Mouse (Mus musculus): ENCODE results near the gene Jpt1. TPM values are rescaled to one million over a fixed set of nuclear protein-coding genes. Genes with fewer than 3 reads are reported as not detected.
"Not testable (repeated sequence)": the region's sequence is repeated elsewhere in the genome, so short reads cannot be mapped to it uniquely, and the experiment has no call there.

Jpt1 gene
- 91.7 and 92.8 TPM in 2 replicates for total RNA-seq (2021)
- long read RNA-seq, partial matches to known transcripts = 2 of 6 reads
- long read RNA-seq, other reads (novel, unspliced or antisense) = 4 of 6 reads

- peak; percentile 91 for DNase-seq
These were observed at the start of gene Jpt1 for GRCm38 (mm10) chr11:115514238-115514663. Jpt1 (minus strand) TSS chr11:115514387.

- no peak for DNase-seq
These were observed 49.2 kb upstream of the Jpt1 start for GRCm38 (mm10) chr11:115563406-115563805.

GRCm38 (mm10) chr11:115555717-115556116 lies 41.5 kb upstream of the Jpt1 start:
- no peak for DNase-seq

GRCm38 (mm10) chr11:115552783-115553182 lies 38.6 kb upstream of the Jpt1 start:
- DNase-seq = no peak

GRCm38 (mm10) chr11:115543571-115543970 lies 29.4 kb upstream of the Jpt1 start:
- no peak for DNase-seq

GRCm38 (mm10) chr11:115538045-115538444 lies 23.9 kb upstream of the Jpt1 start:
- DNase-seq = no peak

GRCm38 (mm10) chr11:115536856-115537568 lies 22.8 kb upstream of the Jpt1 start:
- DNase-seq = no peak

GRCm38 (mm10) chr11:115536038-115536681 lies 22.0 kb upstream of the Jpt1 start, which contains the start of gene Sumo2:
Sumo2 (minus strand) TSS chr11:115536276.
- DNase-seq = peak; percentile 98

GRCm38 (mm10) chr11:115535401-115536037 lies 21.3 kb upstream of the Jpt1 start:
- DNase-seq = peak; percentile 72

GRCm38 (mm10) chr11:115534759-115535371 lies 20.7 kb upstream of the Jpt1 start:
- no peak for DNase-seq

GRCm38 (mm10) chr11:115526446-115526845 lies 12.3 kb upstream of the Jpt1 start:
- not testable (repeated sequence) for DNase-seq

GRCm38 (mm10) chr11:115522703-115523102 lies 8.5 kb upstream of the Jpt1 start:
- DNase-seq = no peak

- no peak for DNase-seq
These were observed 8.1 kb upstream of the Jpt1 start for GRCm38 (mm10) chr11:115522238-115522637.

- DNase-seq = no peak
These were observed 6.9 kb upstream of the Jpt1 start for GRCm38 (mm10) chr11:115521080-115521479.

GRCm38 (mm10) chr11:115520218-115520617 lies 6.0 kb upstream of the Jpt1 start:
- DNase-seq = no peak

GRCm38 (mm10) chr11:115519581-115519980 lies 5.4 kb upstream of the Jpt1 start:
- DNase-seq = no peak

- DNase-seq = no peak
These were observed 4.5 kb upstream of the Jpt1 start for GRCm38 (mm10) chr11:115518693-115519092.

GRCm38 (mm10) chr11:115516942-115517341 lies 2.8 kb upstream of the Jpt1 start:
- no peak for DNase-seq

GRCm38 (mm10) chr11:115515021-115515420 lies 834 bp upstream of the Jpt1 start:
- DNase-seq = no peak

- DNase-seq = peak; percentile 51
These were observed 633 bp downstream of the Jpt1 start for GRCm38 (mm10) chr11:115513271-115514237.
